Mouse (Mus musculus): ENCODE results near the gene Hist1h3f.
"Not testable (repeated sequence)": the region's sequence is repeated elsewhere in the genome, so short reads cannot be mapped to it uniquely, and the experiment has no call there.

Gene Hist1h3f

GRCm38 (mm10) chr13:23536076-23536822 is 7.6 kb upstream of the Hist1h3f start:
- peak; percentile 52 for DNase-seq (ENCODE audit: low read depth, low spot score)

GRCm38 (mm10) chr13:23537006-23537710 is 6.7 kb upstream of the Hist1h3f start:
- DNase-seq (ENCODE audit: low read depth, low spot score): peak; percentile 31

- peak; percentile 40 for DNase-seq (ENCODE audit: low read depth, low spot score)
These were observed 5.6 kb upstream of the Hist1h3f start for GRCm38 (mm10) chr13:23538249-23538648.

- not testable (repeated sequence) for DNase-seq (ENCODE audit: low read depth, low spot score)
These were observed 4.0 kb upstream of the Hist1h3f start for GRCm38 (mm10) chr13:23539821-23540220.

GRCm38 (mm10) chr13:23541497-23541896 is 2.4 kb upstream of the Hist1h3f start:
- peak; percentile 14 for DNase-seq (ENCODE audit: low read depth, low spot score)

GRCm38 (mm10) chr13:23542225-23542980 is 1.4 kb upstream of the Hist1h3f start:
- peak; percentile 63 for DNase-seq (ENCODE audit: low read depth, low spot score)

GRCm38 (mm10) chr13:23542999-23543607 is 749 bp upstream of the Hist1h3f start, which contains the start of gene Hist1h2bh:
Hist1h2bh (minus strand) TSS chr13:23543392.
- peak; percentile 95 for DNase-seq (ENCODE audit: low read depth, low spot score)

- peak; percentile 51 for DNase-seq (ENCODE audit: low read depth, low spot score)
These were observed 902 bp downstream of the Hist1h3f start for GRCm38 (mm10) chr13:23544787-23545120.

GRCm38 (mm10) chr13:23546694-23547093 is 2.8 kb downstream of the Hist1h3f start:
- peak; percentile 10 for DNase-seq (ENCODE audit: low read depth, low spot score)

GRCm38 (mm10) chr13:23550761-23551145 is 6.9 kb downstream of the Hist1h3f start:
- DNase-seq (ENCODE audit: low read depth, low spot score): no peak

- DNase-seq (ENCODE audit: low read depth, low spot score): peak; percentile 95
These were observed 7.4 kb downstream of the Hist1h3f start, which contains the start of gene Hist1h4f for GRCm38 (mm10) chr13:23551146-23551834. Hist1h4f (minus strand) TSS chr13:23551648.

GRCm38 (mm10) chr13:23551931-23552914 is 8.4 kb downstream of the Hist1h3f start:
- DNase-seq (ENCODE audit: low read depth, low spot score): peak; percentile 54

- no peak for DNase-seq (ENCODE audit: low read depth, low spot score)
These were observed 9.1 kb downstream of the Hist1h3f start, which contains the start of gene Hist1h1d for GRCm38 (mm10) chr13:23552962-23553361. Hist1h1d (plus strand) TSS chr13:23553262.

GRCm38 (mm10) chr13:23554393-23554792 is 10.5 kb downstream of the Hist1h3f start:
- no peak for DNase-seq (ENCODE audit: low read depth, low spot score)

- peak; percentile 95 for DNase-seq (ENCODE audit: low read depth, low spot score)
These were observed 11.3 kb downstream of the Hist1h3f start for GRCm38 (mm10) chr13:23554925-23555838.

GRCm38 (mm10) chr13:23555839-23556416 is 12.1 kb downstream of the Hist1h3f start:
- DNase-seq (ENCODE audit: low read depth, low spot score): peak; percentile 90

- peak; percentile 8 for DNase-seq (ENCODE audit: low read depth, low spot score)
These were observed 13.1 kb downstream of the Hist1h3f start for GRCm38 (mm10) chr13:23556906-23557305.

GRCm38 (mm10) chr13:23560699-23561098 is 16.8 kb downstream of the Hist1h3f start:
- not testable (repeated sequence) for DNase-seq (ENCODE audit: low read depth, low spot score)

Measured in A20 (cell line).